Mouse (Mus musculus) brain, adult 2 months (tissue): Measurements from ENCODE around the gene Phactr1.

Experiments used
- DNase-seq: peaks from one replicate; pipeline ENCODE4 v3.0.0; 2011; ENCODE audit warnings: low read depth, low spot score

The Phactr1 gene

GRCm38 (mm10) chr13:43021031-43021430 is 340.6 kb downstream of the Phactr1 start:
- no peak for DNase-seq

DNA sequence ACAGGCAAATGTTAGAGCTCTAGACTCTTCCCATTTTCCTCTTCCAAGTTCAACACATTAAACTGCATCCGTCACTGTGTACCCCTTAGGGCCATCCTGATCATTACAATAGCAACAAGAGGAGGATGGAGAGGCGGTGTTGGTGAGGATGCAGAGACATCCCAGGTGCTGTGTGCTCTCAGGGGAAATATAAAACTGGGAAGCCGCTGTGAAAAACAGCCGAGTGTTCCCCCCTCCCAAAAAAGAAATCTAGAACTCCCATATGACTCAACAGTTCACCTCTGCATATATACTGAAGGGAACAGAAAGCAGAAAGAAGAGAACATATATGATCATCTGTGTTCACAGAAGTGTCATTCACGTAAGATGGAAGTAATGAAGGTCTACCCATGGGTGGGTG is 342.6 kb downstream of the Phactr1 start:
- no peak for DNase-seq

- DNase-seq = no peak
These were observed 347.1 kb downstream of the Phactr1 start for GRCm38 (mm10) chr13:43027568-43027967.

- peak; percentile 50 for DNase-seq
These were observed 349.8 kb downstream of the Phactr1 start for GRCm38 (mm10) chr13:43030222-43030621.

DNA sequence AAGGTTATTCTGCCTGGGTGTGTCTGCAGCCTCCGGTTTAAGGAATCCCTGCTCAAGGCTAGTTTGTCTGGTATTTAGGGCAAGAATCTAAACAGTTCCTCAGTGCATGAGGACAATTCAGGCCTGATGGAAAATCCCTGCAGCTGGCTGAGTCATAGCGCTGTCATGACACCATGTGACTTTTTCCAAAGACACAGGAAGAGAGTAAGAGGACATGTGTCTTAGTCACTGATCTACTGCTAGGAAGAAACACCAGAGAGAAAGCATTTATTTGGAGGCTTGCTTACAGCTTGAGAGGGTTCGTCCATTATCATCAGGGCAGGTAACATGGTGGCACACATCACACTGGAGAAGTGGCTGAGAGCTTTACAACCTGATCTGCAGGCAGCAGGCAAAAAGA is 352.0 kb downstream of the Phactr1 start:
- peak; percentile 80 for DNase-seq

DNA sequence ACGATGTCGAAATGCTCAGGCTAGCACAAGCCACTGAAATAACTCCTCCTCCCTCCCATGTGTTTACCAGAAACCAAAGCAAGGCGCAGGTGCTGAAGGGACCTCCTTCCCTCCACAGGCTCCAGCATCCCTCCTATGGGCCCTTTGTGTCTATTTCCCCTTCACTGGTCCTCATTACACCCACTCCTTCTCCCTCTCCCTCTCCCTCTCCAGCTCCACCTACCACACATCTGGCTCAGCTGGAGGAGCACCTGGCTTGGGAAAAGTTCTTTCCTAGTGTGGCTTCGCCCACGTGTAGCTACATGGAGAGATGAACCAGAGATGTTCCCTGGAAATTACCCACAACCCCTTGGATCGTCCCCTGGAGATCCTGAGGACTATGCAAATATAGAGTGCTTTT is 356.1 kb downstream of the Phactr1 start:
- DNase-seq = peak; percentile 63

DNA sequence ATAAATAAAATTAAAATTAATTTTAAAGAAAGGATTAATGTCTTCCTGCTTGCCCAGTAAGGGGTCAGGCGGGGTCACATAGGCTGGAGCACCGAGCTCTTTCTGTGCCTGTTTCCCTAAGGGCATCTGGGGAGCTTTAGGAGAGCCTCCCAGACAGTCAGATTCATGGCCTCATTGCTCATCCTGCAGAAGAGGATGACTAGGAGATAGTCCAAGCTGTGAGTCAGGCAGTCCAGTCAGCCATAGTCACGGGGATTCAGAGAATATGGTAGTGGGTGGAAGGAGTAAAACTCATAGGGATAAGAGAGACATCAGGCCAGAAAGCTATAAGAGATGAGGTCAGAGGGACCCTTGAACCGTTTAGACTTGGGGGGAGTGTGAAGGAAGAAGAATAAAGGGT is 362.3 kb downstream of the Phactr1 start:
- DNase-seq = peak; percentile 76

- peak; percentile 70 for DNase-seq
These were observed 368.1 kb downstream of the Phactr1 start for GRCm38 (mm10) chr13:43048553-43048952.

DNA sequence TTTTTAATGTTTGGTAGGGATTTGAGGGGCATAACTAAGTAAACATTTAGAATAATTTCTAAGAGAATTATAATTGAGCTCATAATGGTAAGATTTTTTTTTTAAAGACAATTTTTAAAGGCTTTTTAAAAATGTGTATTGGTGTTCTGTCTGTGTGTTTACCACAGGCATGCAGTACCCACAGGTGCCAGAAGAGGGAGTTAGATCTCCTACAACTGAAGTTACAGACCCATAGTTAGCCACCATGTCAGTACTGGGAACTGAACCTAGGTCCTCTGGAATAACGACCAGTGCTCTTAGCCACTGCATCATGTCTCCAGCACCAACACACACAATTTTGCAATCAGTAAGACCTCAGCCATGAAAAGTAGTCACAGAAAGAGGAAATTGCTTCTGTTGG is 372.8 kb downstream of the Phactr1 start:
- DNase-seq = no peak

- DNase-seq = no peak
These were observed 374.7 kb downstream of the Phactr1 start for GRCm38 (mm10) chr13:43055136-43055535.

DNA sequence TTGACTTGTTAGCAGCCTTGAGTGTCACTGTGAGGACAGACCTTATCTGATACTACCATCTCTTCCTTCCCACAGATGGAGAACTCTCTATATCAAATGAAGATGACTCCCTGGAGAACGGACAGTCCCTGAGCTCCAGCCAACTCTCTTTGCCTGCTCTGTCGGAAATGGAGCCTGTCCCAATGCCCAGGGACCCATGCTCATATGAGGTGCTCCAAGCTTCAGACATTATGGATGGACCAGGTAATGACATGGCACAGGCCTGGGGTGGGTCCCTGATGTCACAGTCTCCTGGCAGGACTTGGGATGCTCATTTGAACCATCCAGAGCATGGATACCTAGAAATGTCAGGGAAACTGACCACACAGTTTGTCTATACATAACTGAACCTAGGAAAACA is 376.7 kb downstream of the Phactr1 start:
- DNase-seq = no peak

GRCm38 (mm10) chr13:43063355-43063754 is 382.9 kb downstream of the Phactr1 start:
- no peak for DNase-seq

DNA sequence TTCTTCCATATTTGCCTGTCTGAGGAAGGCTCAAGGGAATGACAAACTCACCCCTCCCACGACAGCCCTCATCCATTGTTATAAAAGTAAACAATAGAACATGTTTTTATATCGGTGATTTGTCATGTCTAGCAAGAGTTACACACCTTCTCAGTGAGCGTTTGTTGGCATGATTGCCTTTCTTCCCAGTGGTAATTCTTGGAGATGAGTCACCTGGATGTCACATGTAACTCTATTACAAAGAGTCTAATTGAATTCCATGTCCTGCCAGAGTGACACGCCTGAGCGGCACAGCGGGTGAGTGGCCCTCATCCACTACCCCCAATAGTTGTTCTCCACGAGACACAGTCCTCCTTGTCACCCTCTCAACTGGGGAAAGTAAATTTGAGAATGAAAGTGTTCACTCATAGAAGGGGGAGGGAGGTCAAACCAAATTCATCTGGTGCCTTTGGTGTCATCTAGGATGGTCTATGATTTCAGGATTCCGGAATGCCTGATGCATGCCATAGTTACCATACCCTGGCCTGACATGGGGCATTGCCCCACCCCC is 388.4 kb downstream of the Phactr1 start:
- peak; percentile 62 for DNase-seq

- no peak for DNase-seq
These were observed 390.1 kb downstream of the Phactr1 start for GRCm38 (mm10) chr13:43070496-43070895.

DNA sequence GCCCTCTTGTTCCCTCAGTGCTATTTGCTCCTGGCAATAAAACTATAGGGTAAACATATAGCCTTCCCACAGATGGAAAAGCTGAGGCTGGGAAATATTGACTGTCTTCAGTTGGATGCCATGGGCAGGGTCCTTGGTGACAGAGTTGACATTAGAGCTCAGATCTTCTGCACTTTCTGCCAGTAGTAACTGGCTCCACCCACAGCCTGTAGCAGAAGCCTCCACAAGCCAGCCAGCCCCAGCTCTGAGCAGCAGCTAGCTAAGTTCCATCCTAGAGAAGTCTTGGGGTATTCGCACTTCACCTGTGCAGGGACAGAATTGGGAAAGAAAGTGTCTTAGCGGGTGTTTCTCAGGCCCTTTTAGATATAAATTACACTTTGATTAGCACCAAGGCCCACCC is 390.5 kb downstream of the Phactr1 start:
- DNase-seq = no peak

GRCm38 (mm10) chr13:43075456-43075855 is 395.0 kb downstream of the Phactr1 start:
- no peak for DNase-seq

- peak; percentile 34 for DNase-seq
These were observed 397.1 kb downstream of the Phactr1 start for GRCm38 (mm10) chr13:43077485-43077884.

DNA sequence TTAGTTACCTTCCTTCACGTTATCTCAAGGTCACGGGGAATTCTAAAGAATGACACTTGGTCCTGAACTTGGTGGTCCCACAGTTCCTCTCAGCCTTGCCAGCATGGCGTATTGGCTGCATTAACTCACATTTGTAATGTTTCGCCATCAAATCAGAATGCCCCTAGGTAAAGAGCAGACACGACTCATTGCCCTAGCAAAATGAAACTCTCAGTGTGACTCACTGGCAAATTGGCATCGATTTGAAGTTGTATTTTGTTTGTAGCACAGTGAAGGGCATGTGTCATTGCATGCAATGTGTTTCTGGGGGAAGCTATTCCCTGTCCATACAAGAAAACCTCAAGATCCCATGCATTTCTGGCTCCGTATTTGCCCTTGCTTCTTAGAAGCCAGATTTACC is 404.8 kb downstream of the Phactr1 start:
- no peak for DNase-seq

- DNase-seq = peak; percentile 47
These were observed 413.9 kb downstream of the Phactr1 start for GRCm38 (mm10) chr13:43094365-43094764.

DNA sequence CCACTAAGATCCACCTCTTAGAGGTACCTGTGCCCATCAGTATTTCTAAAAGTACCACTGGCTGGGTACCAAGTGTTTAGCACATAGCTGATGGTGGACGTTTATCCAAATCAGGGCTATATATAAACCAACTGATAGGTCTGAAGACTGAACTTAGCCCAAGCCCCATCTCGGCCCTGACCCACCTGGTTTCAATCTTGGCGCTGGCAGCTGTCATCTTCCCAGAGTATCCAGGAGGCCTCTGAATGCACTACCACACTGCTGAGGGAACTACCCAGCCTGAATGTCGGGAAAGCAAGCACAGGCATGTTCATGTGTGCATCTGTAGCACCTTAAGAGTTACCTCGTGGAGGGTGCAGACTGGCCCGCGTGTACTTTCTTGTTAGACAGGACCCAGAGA is 422.5 kb downstream of the Phactr1 start:
- DNase-seq = no peak

DNA sequence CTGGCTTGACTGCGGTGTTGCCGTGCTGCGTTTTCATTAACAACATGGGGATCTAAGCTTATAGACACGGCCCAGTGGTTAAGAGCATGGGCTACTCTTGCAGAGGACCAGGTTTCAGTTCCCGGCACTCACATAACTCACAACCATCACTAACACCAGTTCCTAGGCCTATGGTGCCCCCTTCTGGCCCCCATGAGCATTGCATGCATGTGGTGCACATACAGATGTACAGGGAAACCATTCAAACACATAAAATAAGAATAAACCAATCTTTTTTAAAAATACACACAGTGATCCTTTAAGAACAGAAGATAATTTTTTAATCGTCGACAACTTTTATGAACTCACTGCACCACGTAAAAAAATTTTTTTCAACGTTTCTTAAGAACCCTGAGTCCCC is 424.1 kb downstream of the Phactr1 start:
- no peak for DNase-seq

- peak; percentile 99 for DNase-seq
These were observed 431.9 kb downstream of the Phactr1 start for GRCm38 (mm10) chr13:43112280-43112679.

DNA sequence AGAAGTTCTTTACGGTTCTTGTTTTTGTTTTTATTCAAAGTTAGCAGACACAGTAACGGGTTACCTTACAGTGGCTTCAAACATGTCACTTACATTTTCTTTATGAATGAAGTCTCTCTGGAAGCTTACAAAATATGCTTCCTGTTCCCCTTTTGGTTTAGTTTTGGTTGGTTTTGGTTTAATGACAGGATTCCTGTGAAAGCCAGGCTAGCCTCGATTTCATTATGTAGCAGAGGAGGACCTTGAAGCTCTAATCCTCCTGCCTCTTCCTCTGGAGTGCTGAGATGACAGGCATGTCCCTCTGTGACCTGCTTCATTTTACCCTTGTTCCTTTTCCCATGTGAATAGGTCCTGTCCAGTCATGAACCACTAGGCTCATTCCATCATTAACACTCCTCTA is 432.3 kb downstream of the Phactr1 start:
- no peak for DNase-seq

GRCm38 (mm10) chr13:43113141-43113540 is 432.7 kb downstream of the Phactr1 start:
- no peak for DNase-seq
